Mouse (Mus musculus): ENCODE data around the gene Phgdh. TPM values are rescaled to one million over a fixed set of nuclear protein-coding genes. Genes with fewer than 3 reads are reported as not detected.
A peak's percentile ranks its signal among the peaks of the same experiment; 100 is the strongest.
"Not testable (repeated sequence)": the region's sequence is repeated elsewhere in the genome, so short reads cannot be mapped to it uniquely, and the experiment has no call there.

The Phgdh gene
- 18.4 and 35.8 TPM in 2 replicates for polyA plus RNA-seq (2012; rRNA removed)

- not testable (repeated sequence) for H3K4me1 ChIP-seq (ENCODE audit: control insufficient read depth, insufficient read depth, insufficient read length, low read length); H3K27me3 ChIP-seq (ENCODE audit: control insufficient read depth, insufficient read depth, low read length); H3K36me3 ChIP-seq (ENCODE audit: control insufficient read depth, insufficient read depth, low read length); H3K27ac ChIP-seq (ENCODE audit: insufficient read depth, low read depth, low read length)
- H3K4me3 ChIP-seq (ENCODE audit: low read depth, low read length) = peak within 1 kb of the TSS; percentile 67
- under 1% methylated on average over 10 of the region's 10 CpGs for WGBS
These were observed at the start of gene Phgdh for GRCm38 (mm10) chr3:98339706-98340109. Phgdh (minus strand) TSS chr3:98339990.

- Histone ChIP-seq H3K27me3 (ENCODE audit: control insufficient read depth, insufficient read depth, low read length) (no peaks in the 10 kb centered on the region), H3K27ac (ENCODE audit: insufficient read depth, low read depth, low read length) (no peak overlapping the region), H3K4me3 (ENCODE audit: low read depth, low read length) (no peak overlapping the region), H3K36me3 (ENCODE audit: control insufficient read depth, insufficient read depth, low read length) (no peaks in the 10 kb centered on the region), H3K4me1 (ENCODE audit: control insufficient read depth, insufficient read depth, insufficient read length, low read length) (no peaks in the 10 kb centered on the region)
- 79% methylated on average over 3 of the region's 3 CpGs for WGBS
- TF ChIP-seq POLR2A (IDR thresholded peaks at IDR 0.05; ENCODE audit: low read depth, low read length) (no peak), CTCF (IDR thresholded peaks at IDR 0.05; ENCODE audit: extremely low read depth, insufficient read length, insufficient replicate concordance, low read depth, low read length) (no peak)
These were observed 49.5 kb upstream of the Phgdh start for GRCm38 (mm10) chr3:98389305-98389704.

- TF ChIP-seq POLR2A (IDR thresholded peaks at IDR 0.05; ENCODE audit: low read depth, low read length) (no peak), CTCF (IDR thresholded peaks at IDR 0.05; ENCODE audit: extremely low read depth, insufficient read length, insufficient replicate concordance, low read depth, low read length) (no peak)
- 81% methylated on average over 7 of the region's 7 CpGs for WGBS
- H3K36me3 ChIP-seq (ENCODE audit: control insufficient read depth, insufficient read depth, low read length) = no peaks in the 10 kb centered on the region
These were observed 48.0 kb upstream of the Phgdh start for GRCm38 (mm10) chr3:98387756-98388155.

GRCm38 (mm10) chr3:98387086-98387485 is 47.3 kb upstream of the Phgdh start:
- no peak overlapping the region for H3K27ac ChIP-seq (ENCODE audit: insufficient read depth, low read depth, low read length)
- no peak overlapping the region for H3K4me3 ChIP-seq (ENCODE audit: low read depth, low read length)
- 77% methylated on average over 4 of the region's 4 CpGs for WGBS
- H3K4me1 ChIP-seq (ENCODE audit: control insufficient read depth, insufficient read depth, insufficient read length, low read length) = 0 out of 2 replicates have a peak, but pooled peaks cover 4% of the 10 kb centered on the region
- no peaks in the 10 kb centered on the region for H3K36me3 ChIP-seq (ENCODE audit: control insufficient read depth, insufficient read depth, low read length)
- peaks cover 5% of the 10 kb centered on the region; the same call in 1 of the 2 replicates for H3K27me3 ChIP-seq (ENCODE audit: control insufficient read depth, insufficient read depth, low read length)
- TF ChIP-seq CTCF (IDR thresholded peaks at IDR 0.05; ENCODE audit: extremely low read depth, insufficient read length, insufficient replicate concordance, low read depth, low read length) (no peak), POLR2A (IDR thresholded peaks at IDR 0.05; ENCODE audit: low read depth, low read length) (no peak)

More at GRCm38 (mm10) chr3:98387756-98388155, 48.0 kb upstream of the Phgdh start:
- peaks cover 4% of the 10 kb centered on the region; the same call in 1 of the 2 replicates for H3K27me3 ChIP-seq (ENCODE audit: control insufficient read depth, insufficient read depth, low read length)
- no peak overlapping the region for H3K4me3 ChIP-seq (ENCODE audit: low read depth, low read length)
- 0 out of 2 replicates have a peak, but pooled peaks cover 4% of the 10 kb centered on the region for H3K4me1 ChIP-seq (ENCODE audit: control insufficient read depth, insufficient read depth, insufficient read length, low read length)
- H3K27ac ChIP-seq (ENCODE audit: insufficient read depth, low read depth, low read length) = no peak overlapping the region

GRCm38 (mm10) chr3:98383024-98383790 is 43.4 kb upstream of the Phgdh start:
- peak overlapping the region; percentile 83 for H3K4me3 ChIP-seq (ENCODE audit: low read depth, low read length)
- 11% methylated on average over 21 of the region's 21 CpGs for WGBS

GRCm38 (mm10) chr3:98382246-98382939 is 42.6 kb upstream of the Phgdh start, which contains the start of gene Zfp697:
Zfp697 (plus strand) TSS chr3:98382461.
- Histone ChIP-seq H3K27ac (ENCODE audit: insufficient read depth, low read depth, low read length) (no peak within 1 kb of the TSS), H3K27me3 (ENCODE audit: control insufficient read depth, insufficient read depth, low read length) (peaks cover 5% of the 10 kb centered on the region; the same call in 1 of the 2 replicates), H3K4me1 (ENCODE audit: control insufficient read depth, insufficient read depth, insufficient read length, low read length) (0 out of 2 replicates have a peak, but pooled peaks cover 4% of the 10 kb centered on the region), H3K36me3 (ENCODE audit: control insufficient read depth, insufficient read depth, low read length) (no peaks in the 10 kb centered on the region), H3K4me3 (ENCODE audit: low read depth, low read length) (peak within 1 kb of the TSS; percentile 83)
- WGBS = under 1% methylated on average over 42 of the region's 42 CpGs
- TF ChIP-seq POLR2A (IDR thresholded peaks at IDR 0.05; ENCODE audit: low read depth, low read length) = 0 out of 2 replicates have a peak, but pooled peaks have one; percentile 29
- TF ChIP-seq CTCF (IDR thresholded peaks at IDR 0.05; ENCODE audit: extremely low read depth, insufficient read length, insufficient replicate concordance, low read depth, low read length) = no peak

More at GRCm38 (mm10) chr3:98383024-98383790, 43.4 kb upstream of the Phgdh start:
- H3K36me3 ChIP-seq (ENCODE audit: control insufficient read depth, insufficient read depth, low read length) = no peaks in the 10 kb centered on the region
- no peak overlapping the region for H3K27ac ChIP-seq (ENCODE audit: insufficient read depth, low read depth, low read length)
- TF ChIP-seq CTCF (IDR thresholded peaks at IDR 0.05; ENCODE audit: extremely low read depth, insufficient read length, insufficient replicate concordance, low read depth, low read length) (no peak), POLR2A (IDR thresholded peaks at IDR 0.05; ENCODE audit: low read depth, low read length) (no peak)
- H3K27me3 ChIP-seq (ENCODE audit: control insufficient read depth, insufficient read depth, low read length) = peaks cover 5% of the 10 kb centered on the region; the same call in 1 of the 2 replicates
- 0 out of 2 replicates have a peak, but pooled peaks cover 4% of the 10 kb centered on the region for H3K4me1 ChIP-seq (ENCODE audit: control insufficient read depth, insufficient read depth, insufficient read length, low read length)

Measured in small intestine, adult 2 months (tissue).